Mouse (Mus musculus): ENCODE results near the gene Tnfrsf1b. TPM values are rescaled to one million over a fixed set of nuclear protein-coding genes. Genes with fewer than 3 reads are reported as not detected.
"Not testable (repeated sequence)": the region's sequence is repeated elsewhere in the genome, so short reads cannot be mapped to it uniquely, and the experiment has no call there.

The Tnfrsf1b gene
- polyA plus RNA-seq, 1 experiment from 2014 or later, result 1.6 TPM

DNA sequence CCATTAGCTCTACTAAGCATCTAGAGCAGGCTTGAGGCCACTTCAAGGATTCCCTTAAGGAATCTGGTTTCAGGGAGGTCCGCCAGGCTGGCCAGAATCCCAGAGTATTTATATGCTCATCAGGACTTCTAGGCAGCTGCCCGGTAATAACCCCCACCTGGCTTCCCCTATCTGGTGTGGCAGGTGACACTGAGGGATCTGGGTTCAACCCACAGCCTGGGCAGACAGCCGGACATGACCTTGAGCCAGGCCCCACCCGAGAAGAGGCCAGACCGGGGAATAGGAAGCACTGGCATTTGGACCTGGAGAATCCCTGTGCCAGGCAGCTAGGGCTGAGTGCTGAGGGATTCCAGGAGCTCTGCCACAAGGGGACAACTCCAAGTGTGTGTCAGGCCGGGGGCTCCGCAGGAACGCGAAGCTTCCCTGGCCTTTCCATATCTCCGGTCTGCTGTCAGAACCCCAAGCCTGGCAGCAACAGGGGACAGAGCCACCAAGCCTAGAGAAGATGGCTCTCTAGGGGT lies 52.6 kb downstream of the Tnfrsf1b start:
- no peaks in the 10 kb centered on the region for H3K9me3 ChIP-seq
- ATAC-seq (ENCODE audit: low FRiP score), result no peak
- 1% methylated on average over 10 of the region's 10 CpGs for WGBS
- peaks cover 13% of the 10 kb centered on the region for H3K4me1 ChIP-seq
- peak overlapping the region; percentile 95 for H3K4me2 ChIP-seq
- peak overlapping the region; percentile 76 for H3K4me3 ChIP-seq (replicated peaks)
- peak overlapping the region; percentile 77 for H3K9ac ChIP-seq
- no peak overlapping the region for H3K27ac ChIP-seq
- H3K36me3 ChIP-seq (replicated peaks), result peaks cover 6% of the 10 kb centered on the region
- H3K27me3 ChIP-seq, result no peaks in the 10 kb centered on the region

DNA sequence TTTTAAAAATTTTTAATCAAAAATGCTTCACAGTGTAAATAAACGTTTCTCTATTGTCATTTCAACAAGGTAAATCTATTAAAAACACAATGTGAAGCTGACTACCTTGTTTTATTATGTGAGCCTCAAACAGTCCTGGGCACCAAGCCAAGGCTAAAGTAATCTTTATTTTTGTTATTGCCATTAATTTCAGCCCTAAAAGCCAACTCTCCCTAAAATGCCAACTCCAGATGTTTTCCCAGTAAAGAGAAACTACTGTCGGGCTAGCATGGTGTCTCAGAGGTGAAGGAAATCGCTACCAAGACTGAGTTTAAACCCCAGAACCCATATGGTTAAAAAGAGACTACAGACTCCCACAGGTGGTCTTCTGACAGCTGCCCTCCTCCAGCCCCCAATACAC lies 53.3 kb downstream of the Tnfrsf1b start:
- H3K27me3 ChIP-seq, result no peaks in the 10 kb centered on the region
- whole genome bisulfite sequencing, result 67% methylated on average over 3 of the region's 3 CpGs
- H3K9ac ChIP-seq, result peak overlapping the region; percentile 77
- peak overlapping the region; percentile 76 for H3K4me3 ChIP-seq (replicated peaks)
- peak overlapping the region; percentile 95 for H3K4me2 ChIP-seq
- H3K36me3 ChIP-seq (replicated peaks), result peaks cover 11% of the 10 kb centered on the region
- peaks cover 13% of the 10 kb centered on the region for H3K4me1 ChIP-seq
- H3K27ac ChIP-seq, result no peak overlapping the region
- no peak for ATAC-seq (ENCODE audit: low FRiP score)
- H3K9me3 ChIP-seq, result no peaks in the 10 kb centered on the region

DNA sequence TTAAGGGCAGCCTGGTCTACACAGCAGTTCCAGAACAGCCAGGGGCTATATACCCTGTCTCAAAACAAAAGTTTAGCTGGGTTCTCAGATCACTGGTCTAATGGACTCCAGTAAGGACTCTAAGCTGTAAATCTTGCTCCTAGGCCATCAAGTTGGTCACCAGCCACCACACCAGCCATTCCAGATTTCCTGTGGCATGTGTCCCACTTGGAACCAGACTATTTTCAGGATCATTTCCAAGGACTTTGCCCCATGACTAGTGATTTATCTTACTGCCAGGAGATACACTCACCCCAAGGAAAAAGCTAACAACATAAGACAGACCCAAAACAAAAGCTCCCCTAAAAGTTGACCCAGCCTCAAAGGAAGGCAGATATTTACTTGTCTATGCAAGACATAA lies 54.0 kb downstream of the Tnfrsf1b start:
- peaks cover 13% of the 10 kb centered on the region for H3K4me1 ChIP-seq
- no peak for ATAC-seq (ENCODE audit: low FRiP score)

DNA sequence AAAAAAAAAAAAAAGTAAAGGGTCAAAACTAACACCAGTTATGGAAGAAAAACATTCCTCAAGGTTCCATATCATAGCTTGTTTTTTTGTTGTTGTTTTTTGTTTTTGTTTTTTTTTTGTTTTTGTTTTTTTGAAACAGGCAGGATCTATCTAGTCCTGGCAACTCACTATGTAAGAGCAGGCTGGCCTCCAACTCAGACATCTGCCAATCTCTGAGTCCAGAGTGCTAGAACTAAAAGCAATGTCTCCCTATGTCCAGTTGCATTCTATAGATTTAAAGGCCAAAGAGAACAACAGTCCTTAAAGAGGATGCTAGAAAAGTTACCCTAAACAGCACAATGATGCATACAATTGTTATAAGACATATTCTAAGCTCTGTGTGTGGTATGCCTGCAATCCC lies 58.1 kb downstream of the Tnfrsf1b start:
- no peak overlapping the region for H3K4me2 ChIP-seq
- H3K9me3 ChIP-seq, result no peaks in the 10 kb centered on the region
- peaks cover 6% of the 10 kb centered on the region for H3K4me1 ChIP-seq
- no peak overlapping the region for H3K27ac ChIP-seq
- H3K9ac ChIP-seq, result no peak overlapping the region
- H3K4me3 ChIP-seq (replicated peaks), result no peak overlapping the region
- no peaks in the 10 kb centered on the region for H3K27me3 ChIP-seq
- peaks cover 36% of the 10 kb centered on the region for H3K36me3 ChIP-seq (replicated peaks)
- no peak for ATAC-seq (ENCODE audit: low FRiP score)

More for the DNA sequence above, 54.0 kb downstream of the Tnfrsf1b start:
- Histone ChIP-seq H3K4me3 (replicated peaks) (no peak overlapping the region), H3K9ac (no peak overlapping the region), H3K27me3 (no peaks in the 10 kb centered on the region), H3K9me3 (no peaks in the 10 kb centered on the region), H3K36me3 (replicated peaks) (peaks cover 12% of the 10 kb centered on the region), H3K4me2 (no peak overlapping the region), H3K27ac (no peak overlapping the region)

DNA sequence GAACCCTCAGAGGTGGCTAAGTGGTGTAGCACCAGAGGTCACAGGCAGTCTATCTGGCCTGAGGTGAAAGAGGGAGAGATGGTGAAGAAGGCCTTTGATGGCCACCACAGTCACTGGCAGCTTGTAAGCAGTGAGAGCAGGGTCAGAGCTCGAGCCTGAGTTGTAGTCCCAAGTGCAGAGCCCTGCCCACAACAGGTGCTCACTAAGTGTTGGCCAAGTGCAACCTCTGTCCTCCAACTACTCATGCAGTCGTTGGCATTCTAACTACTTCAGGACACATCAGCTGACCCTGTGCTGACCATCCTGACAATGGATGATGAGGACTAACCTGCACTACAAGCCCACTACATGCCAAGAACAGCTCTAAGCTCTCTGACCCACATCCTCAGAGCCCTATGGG lies 59.1 kb downstream of the Tnfrsf1b start:
- Histone ChIP-seq H3K36me3 (replicated peaks) (peaks cover 36% of the 10 kb centered on the region), H3K9me3 (no peaks in the 10 kb centered on the region)
- 76% methylated on average over 2 of the region's 2 CpGs for WGBS

DNA sequence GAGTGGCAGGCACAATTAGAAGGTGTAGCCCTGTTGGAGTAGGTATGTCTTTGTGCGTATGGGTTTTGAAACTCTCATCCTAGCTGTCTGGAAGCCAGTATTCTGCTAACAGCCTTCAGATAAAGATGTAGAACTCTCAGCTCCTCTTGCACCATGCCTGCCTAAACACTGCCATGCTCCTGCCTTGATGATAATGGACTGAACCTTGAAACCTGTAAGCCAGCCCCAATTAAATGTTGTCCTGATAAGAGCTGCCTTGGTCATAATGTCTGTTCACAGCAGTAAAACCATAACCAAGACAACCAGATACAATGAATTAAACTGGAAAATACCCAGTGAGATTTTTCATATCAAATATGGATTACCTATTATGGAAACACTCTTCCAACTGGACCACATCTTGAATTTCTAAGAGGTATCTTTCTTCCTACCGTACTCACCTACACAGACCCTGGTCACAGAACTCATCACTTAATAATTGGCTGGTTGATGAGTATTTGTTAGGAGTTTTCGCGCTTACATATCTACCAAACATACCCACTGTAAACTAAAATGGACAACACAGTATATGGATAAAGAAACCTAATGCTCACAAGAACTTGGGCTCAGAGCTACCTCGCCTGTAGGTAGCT lies 67.6 kb downstream of the Tnfrsf1b start:
- no peak for ATAC-seq (ENCODE audit: low FRiP score)
- 95% methylated on average over 5 of the region's 5 CpGs for WGBS

More for the DNA sequence above, 59.1 kb downstream of the Tnfrsf1b start:
- no peak overlapping the region for H3K9ac ChIP-seq
- ATAC-seq (ENCODE audit: low FRiP score), result no peak
- H3K27me3 ChIP-seq, result no peaks in the 10 kb centered on the region
- 0 out of 2 replicates have a peak, but pooled peaks cover 2% of the 10 kb centered on the region for H3K4me1 ChIP-seq
- H3K27ac ChIP-seq, result no peak overlapping the region
- H3K4me3 ChIP-seq (replicated peaks), result no peak overlapping the region
- no peak overlapping the region for H3K4me2 ChIP-seq

DNA sequence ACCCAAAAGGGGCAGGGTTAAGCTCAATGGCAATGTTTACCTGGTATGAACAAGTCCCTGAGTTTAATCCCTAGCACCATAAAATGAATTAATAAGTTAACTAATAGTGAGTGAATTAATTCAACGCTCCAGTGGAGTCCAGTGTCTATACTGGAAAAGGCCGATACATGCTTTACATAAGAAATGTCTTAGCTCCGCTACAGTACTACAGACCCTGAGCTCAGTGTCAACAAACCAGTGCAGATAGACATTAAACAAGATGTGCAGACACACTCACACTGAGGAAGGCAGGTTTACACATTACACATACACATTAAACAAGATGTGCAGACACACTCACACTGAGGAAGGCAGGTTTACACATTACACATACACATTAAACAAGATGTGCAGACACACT lies 81.1 kb downstream of the Tnfrsf1b start:
- WGBS, result 96% methylated on average over 3 of the region's 3 CpGs
- not testable (repeated sequence) for ATAC-seq (ENCODE audit: low FRiP score)

More for the DNA sequence above, 67.6 kb downstream of the Tnfrsf1b start:
- Histone ChIP-seq H3K9me3 (no peaks in the 10 kb centered on the region), H3K27ac (no peak overlapping the region), H3K9ac (no peak overlapping the region), H3K4me2 (no peak overlapping the region), H3K27me3 (no peaks in the 10 kb centered on the region), H3K4me1 (no peaks in the 10 kb centered on the region), H3K4me3 (replicated peaks) (no peak overlapping the region), H3K36me3 (replicated peaks) (peaks cover 30% of the 10 kb centered on the region)

DNA sequence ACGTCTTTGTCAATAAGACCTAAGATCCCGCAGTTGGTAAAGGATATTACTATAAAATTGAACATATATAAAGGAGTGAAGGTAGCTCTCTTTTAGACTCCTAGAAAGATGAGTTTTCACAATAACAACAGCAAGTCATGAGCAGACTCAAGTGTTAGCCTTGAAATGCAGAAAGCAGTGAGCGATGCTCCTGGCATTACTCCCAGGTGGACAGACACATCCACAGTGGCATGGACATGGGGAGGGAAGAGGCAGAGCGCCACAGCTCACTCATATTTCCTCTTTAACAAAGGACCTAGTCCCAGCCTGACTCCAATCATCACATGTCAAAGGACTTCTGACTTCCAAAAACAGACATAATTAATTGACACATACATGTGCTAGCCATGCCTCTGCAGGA lies 82.6 kb downstream of the Tnfrsf1b start:
- ATAC-seq (ENCODE audit: low FRiP score), result no peak
- H3K4me3 ChIP-seq (replicated peaks), result no peak overlapping the region
- no peak overlapping the region for H3K4me2 ChIP-seq
- H3K27me3 ChIP-seq, result no peaks in the 10 kb centered on the region
- no peak overlapping the region for H3K27ac ChIP-seq
- H3K36me3 ChIP-seq (replicated peaks), result peaks cover 68% of the 10 kb centered on the region
- no peaks in the 10 kb centered on the region for H3K4me1 ChIP-seq
- H3K9me3 ChIP-seq, result no peaks in the 10 kb centered on the region
- 95% methylated on average over 4 of the region's 4 CpGs for WGBS
- no peak overlapping the region for H3K9ac ChIP-seq

More for the DNA sequence above, 81.1 kb downstream of the Tnfrsf1b start:
- H3K4me1 ChIP-seq; H3K27me3 ChIP-seq; H3K9ac ChIP-seq; H3K9me3 ChIP-seq; H3K4me3 ChIP-seq (replicated peaks); H3K27ac ChIP-seq; H3K4me2 ChIP-seq: not testable (repeated sequence)
- peaks cover 71% of the 10 kb centered on the region for H3K36me3 ChIP-seq (replicated peaks)

Other genes starting within 250 kb of the Tnfrsf1b start
- gene Vps13d, start 51.9 kb downstream of the Tnfrsf1b start, polyA plus RNA-seq (2016; fragmentation: Nextera tagmentation; extraction: Ambion mirVana), result 5.7 and 7.0 TPM in 2 replicates
- 0.10 and 0.21 TPM in 2 replicates for gene Tnfrsf8, start 68.3 kb upstream of the Tnfrsf1b start, polyA plus RNA-seq (2016; fragmentation: Nextera tagmentation; extraction: Ambion mirVana)